Mouse (Mus musculus) lung, postnatal 10 days (tissue): ENCODE results near the gene Rbpms2.
"Not testable (repeated sequence)": the region's sequence is repeated elsewhere in the genome, so short reads cannot be mapped to it uniquely, and the experiment has no call there.

Source experiments
- DNase-seq: peaks from one replicate; pipeline ENCODE4 v3.0.0; 2021

Rbpms2 gene

DNA sequence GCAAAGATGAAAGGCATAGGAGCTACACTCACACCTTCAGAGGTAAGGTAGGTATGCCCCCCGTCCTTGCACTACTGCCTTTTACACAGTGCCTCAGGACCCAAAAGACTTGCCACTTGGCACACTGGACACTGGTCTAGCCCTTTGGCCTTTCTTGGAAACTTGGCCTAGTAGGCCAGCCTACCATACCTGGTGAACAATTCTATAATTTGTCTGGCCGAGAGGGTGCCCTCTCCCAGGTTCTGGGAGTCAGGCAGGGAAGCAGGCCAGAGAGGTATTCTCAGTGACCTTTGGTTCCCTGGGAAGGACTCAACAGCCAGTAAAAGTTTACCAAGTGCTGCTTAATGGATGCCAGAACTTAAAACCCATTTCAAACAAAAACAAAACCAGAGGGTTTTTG is 7.8 kb upstream of the Rbpms2 start:
- DNase-seq, result no peak

DNA sequence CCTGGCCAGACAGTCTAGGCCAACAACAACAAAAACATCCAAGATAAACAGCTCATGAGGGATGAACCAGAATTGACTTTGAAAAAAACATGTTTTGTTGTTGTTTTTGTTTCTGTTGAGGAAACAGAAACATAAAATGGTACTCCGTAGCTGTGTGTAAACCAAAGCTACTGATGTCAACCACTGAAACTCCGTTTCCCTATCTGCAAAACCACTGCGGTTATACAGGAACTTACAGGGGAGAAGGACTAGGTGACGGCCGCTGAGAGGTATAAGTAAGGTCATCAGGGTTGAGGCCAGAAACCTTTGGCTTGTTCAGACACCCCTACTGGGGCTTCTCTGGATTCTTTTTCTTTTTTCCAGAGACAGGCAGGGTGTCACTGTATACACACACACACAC is 6.6 kb upstream of the Rbpms2 start:
- DNase-seq, result no peak

DNA sequence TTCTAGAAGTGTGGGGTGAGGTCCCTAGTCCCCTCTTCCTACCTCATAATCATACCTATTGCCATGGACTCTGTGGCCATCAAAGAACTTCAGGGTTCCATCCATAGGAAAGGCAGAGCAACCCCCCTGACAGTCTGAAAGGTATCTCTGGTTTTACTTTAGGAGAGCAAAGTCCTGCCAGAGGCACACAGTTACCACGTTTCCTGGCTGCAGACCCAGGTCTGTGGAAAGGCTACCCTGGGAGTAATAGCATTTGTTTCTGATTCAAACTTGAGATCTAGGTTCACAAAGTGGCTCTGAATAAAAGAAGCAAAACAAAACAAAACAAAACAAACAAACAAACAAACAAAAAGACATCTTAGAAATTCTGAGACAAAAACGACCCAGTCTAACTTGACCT is 5.2 kb upstream of the Rbpms2 start:
- DNase-seq, result no peak

DNA sequence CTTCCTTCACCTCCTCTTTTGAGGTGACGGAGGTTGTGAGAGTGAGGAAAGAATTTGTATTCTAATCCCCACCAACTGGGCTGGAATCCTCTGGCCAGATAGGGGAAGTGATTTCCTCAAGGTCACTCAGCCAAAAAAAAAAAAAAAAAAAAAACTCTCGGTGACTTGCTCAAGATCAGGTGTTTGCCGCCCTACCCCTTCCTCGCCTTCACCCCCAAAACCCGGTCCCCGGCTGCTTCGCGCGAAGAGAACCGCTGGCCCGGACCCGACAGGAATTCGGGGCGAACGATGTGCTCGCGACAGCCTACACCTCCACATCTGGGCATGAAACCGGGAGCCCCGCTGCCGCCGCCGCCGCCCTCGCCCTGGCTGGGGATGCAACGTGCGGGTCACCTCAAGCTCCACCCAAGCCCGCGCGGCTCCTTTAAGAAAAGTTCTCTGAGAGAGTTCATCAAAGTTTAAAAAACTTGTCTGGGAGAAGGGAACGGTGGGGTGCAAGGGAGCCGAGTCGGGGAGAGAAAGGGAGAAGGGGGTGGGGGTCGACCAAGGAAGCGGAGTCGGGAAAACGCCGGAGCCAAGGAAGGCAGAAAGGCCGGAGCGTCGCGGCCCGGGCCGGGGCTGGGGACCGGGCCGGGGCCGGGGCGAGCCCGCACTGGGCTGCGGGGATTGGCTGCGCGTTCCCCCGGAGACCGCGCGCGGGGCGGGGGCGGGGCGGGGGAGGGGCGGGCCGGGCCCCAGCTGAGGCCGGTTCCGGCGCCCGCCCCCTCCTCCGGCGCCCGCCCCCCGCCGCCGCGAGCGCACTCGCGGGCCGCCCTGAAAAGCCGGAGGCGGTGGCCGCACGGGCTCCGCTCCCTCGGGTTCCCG is 551 bp downstream of the Rbpms2 start:
- DNase-seq, result peak; percentile 63

DNA sequence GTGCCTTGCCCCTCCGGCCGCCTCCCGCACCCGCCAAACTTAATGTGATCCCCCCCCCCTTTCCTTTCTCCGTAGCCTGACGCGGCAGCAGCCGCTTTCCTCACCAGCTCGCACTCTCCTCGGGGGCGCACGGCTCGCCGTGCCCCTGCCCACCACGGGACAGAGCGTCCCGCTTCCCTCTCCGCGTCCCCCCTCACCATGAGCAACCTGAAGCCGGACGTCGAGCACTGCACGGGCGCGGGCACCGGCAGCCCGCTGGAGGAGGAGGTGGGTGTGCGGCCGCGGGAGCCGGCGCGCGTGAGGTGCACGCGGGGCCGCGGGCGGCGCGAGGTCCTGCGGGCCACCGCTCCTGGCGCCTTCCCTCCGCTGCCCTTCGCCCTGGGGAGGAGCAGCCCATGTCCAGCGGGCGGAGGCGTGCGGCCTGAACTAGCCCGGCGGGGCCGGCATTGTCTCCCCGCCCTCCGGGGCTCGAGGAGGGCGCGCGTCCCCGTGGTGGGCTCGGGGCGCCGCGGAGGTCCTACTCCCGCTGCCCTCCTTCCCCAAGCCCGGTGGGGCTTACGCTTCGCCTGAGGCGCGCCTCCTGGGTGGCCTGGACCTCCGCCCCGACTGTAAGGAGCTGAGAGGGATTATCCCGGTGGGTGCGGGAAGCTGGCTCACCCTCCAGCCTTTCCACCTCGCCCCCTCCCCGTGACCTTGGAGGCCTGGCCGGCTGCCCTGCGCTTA is 1.3 kb downstream of the Rbpms2 start:
- peak; percentile 43 for DNase-seq

DNA sequence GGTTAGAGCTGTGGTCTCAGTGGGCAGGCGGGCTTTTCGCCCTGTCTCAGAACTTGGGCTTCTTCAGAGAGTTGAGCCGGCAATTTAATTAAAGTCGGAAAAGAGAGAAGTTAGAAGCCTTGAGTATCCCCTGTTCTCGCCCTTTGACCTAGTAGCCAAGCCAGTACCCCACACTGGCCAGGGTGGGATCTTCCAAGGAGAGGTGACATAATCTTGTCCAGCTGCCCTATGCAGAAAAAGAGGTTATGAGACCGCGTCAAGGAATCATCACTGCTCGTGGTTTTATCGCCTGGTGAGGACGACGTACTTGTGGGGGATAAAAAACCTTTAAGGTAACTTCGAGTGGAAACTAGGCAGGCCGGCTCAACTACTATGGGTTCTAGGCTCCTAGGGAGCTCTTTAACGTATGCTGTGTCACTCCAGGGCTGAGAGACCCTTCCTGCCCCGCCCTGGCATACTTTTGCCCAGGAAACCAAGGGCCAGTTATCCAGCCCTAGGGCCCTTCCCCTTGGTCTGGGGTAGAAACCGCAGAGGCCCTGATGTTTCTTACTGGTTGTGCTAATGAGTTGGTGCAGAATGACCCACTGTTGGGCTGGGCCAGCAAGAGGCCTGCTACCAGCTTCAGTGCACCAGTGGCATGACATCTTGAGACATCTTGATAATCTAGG is 2.0 kb downstream of the Rbpms2 start:
- DNase-seq, result peak; percentile 2

DNA sequence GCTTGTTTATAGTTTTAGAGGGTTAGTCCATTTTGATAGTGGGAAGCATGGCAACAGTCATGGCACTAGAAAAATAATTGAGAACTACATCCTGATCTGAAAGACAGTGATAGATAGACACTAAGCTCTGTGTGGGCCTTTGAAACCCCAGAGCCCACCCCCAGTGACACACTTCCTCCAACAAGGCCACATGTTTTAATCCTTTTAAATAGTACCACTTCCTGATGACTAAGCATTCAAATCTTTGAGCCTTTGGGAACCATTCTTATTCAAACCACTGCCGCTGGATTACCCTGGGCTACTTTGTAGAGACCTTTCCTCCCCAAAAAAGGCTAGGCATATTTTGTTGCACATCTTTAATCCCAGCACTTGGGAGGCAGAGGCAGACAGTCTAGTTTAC is 6.3 kb downstream of the Rbpms2 start:
- DNase-seq, result no peak

DNA sequence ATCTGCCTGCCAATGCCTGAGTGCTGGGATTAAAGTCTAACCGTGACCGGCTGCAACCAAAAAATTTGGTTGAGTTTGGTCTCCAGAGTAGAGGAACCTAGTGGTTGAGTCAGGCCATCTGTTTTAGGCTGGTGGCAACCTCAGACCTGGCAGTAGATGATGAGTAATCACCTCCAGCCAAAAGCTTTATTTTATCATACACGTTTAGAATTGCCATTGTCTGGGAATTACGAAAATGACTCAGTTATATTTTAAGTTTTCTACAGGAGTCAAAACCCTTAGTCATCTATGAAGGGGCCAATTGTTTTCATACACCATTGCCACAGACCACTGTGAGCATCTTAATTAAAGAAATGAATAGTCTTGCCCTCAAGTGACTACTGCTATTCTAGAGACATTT is 7.5 kb downstream of the Rbpms2 start:
- DNase-seq, result no peak

DNA sequence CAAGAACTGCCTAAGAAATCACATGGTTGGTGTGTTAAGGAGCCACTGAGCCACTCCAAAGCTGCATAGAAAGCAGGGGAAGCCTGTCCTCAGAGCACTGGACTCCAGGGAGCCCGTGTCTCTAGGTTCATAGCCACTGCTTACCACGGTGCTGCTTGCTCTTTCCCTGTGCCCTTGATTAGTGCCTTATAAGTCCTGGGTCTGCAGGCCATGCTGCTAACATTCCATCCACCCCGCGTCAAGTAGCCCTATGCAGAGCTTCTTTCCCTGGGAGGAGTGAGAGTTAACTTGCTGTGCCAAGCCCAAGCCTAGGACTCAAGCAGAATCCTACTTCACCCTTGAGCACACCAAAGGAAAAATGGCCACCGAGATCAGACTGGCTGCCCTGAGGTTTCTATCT is 9.6 kb downstream of the Rbpms2 start:
- no peak for DNase-seq

DNA sequence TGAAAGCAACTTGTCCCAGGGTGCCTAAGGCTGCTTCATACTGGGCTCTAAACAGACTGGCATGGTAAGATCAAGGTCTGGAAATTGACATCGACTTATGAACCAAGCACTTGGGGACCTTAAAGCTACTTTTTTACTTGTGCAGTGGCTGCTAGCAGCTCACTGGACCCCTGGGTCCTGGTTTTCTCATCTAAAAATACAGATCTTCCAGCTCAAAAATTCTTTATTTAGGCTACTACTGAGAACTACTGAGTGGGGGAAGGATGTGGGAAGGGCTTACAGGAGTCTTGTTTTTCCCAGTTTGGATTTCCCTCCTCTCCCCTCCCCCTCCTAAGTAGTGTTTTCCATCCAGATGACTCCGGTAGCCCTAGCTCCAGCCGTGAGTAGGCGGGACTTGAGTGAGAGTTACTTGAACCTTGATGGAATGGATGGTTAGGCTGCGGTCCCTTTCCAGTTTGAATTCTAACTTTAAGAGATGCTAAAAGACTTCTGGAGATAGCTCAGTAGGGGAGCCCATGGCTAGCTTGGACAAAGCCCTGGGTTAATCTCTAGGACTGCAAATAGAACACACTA is 11.5 kb downstream of the Rbpms2 start:
- peak; percentile 30 for DNase-seq

DNA sequence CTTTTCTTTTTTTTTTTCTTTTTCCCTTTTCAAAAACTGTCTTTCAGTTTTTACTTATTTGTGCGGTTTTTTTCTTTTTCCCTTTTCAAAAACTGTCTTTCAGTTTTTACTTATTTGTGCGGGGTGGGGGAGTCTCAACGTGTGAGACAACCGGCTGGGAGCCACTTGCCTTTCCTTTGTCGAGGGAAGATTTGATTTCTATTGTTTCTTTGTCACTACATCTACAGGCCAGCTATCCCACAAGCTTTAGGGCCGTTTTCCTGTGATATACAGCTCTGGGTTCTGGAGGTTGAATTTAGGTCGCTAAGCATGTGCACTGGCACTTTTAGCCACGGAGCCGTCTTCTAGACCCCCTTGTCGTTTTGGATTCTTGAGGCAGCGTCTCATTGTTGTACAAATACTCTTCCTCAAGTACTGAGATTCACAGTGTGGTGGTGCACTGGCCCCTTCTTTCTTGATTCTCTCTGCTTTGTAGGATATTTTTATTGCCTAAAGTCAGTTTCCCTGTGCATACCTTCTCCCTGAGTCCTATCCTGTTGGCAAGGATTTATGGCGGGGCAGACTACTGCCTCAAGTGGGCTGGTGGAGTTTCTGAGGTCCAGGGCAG is 12.1 kb downstream of the Rbpms2 start:
- DNase-seq, result no peak

DNA sequence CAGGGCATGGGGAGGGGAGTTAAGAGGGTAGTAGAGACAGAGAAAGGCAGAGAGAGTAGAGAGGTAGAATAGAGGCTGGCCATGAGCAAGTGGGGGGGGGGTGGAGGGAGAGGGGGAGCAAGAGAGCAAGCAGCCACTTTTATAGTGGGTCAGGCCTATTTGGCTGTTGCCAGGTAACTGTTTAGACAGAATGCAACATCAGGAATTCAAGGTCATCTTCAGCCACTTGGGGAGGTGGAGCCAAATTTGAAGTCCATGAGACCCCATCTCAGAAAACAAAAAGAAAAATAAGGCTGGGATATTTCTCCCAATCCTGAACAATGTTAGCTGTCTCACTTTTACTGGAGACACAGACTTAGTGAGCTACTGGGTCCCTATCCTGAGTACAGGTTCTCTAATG is 13.1 kb downstream of the Rbpms2 start:
- DNase-seq, result no peak

DNA sequence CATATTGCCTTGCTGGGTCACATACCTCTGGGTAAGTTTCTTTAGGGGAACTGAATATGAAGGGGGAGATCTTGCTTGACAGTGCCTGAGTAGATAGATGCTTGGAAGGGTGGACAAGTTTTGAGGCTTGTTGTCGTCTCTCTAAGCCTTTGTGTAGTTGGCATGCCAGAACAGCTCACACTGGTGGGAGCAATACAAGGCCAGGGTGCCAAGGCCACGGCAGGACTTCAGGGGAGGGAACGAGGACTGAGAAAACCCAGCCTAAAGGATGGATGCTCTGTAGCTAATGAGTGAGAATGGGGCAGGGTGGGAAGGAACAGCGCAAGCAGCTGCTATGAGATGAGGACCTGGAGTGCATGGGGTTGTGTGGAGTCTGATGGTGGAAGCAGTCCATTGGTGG is 15.5 kb downstream of the Rbpms2 start:
- no peak for DNase-seq

DNA sequence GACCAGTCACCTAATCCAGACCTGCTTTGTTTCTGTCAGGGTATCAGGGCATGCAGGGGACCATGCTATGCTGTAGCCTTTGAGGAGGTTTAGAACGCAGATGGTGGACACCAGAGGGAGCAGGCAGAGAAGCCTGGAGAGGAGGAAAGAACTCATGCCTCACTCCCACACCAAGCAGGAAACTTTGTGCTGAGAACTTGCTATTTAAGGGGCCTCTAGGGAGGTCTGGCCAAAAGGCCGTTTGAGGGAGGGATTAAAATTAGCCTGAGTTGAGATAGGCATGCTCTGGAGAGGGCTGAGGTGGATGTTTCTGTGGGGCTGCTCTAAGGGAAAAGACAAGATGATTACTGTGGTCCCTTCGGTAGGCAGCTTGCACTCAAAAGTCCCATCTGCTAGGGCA is 16.5 kb downstream of the Rbpms2 start:
- no peak for DNase-seq

DNA sequence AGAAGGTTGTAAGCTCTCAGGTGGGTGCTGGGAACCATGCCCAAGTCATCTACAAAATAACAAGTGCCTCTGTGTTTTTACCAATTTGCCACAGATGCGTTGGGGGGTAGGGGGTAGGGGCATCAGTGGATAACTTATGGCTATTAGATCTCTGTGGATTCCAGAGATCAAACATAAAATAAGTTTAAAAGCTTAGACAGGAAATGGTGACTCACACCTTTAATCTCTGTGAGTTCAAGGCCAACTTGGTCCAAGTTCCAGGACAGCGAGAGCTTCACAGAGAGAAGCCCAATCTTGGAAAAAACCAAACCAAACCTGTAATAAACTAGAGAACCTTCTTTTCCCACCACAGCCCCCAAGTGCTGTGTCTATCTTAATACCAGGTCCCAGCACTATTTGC is 17.3 kb downstream of the Rbpms2 start:
- no peak for DNase-seq

DNA sequence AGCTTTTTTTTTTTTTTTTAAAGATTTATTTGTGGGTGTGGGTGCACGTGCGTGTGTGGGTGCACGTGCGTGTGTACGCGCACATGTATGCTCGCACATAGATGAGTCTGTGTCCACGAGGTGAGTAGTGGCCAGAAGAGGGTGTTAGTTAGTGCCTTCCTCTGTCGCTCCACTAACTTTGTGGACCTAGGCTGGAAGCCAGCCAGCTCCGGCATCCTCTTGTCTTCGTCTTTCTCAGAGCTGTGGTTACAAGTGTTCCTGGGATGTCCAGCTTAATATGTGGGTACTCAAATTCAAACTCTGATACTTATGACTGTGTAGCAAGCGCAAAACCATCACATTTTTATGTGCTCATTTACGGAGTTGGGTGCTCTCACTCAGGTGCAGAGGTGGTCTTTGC is 19.3 kb downstream of the Rbpms2 start:
- no peak for DNase-seq

DNA sequence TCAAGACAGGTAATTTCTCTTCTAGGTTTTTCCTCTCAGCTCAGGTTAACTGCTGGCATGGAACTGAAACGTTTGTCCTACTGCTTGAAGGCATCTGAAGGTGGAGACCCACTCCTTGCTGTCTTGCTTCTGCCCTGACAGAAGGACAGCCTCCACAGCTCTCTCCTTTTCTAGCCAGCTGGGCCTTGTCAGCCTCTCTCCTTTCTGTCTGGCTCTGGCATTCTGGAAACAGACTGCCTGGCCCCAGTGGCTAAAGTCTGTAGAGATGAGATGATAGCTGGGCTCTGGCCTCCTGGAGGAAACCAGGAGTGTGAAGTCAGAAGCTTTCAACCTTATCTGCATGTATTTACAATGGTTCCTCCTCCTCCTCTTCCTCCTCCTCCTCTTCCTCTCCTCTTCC is 20.5 kb downstream of the Rbpms2 start:
- DNase-seq, result peak; percentile 66

DNA sequence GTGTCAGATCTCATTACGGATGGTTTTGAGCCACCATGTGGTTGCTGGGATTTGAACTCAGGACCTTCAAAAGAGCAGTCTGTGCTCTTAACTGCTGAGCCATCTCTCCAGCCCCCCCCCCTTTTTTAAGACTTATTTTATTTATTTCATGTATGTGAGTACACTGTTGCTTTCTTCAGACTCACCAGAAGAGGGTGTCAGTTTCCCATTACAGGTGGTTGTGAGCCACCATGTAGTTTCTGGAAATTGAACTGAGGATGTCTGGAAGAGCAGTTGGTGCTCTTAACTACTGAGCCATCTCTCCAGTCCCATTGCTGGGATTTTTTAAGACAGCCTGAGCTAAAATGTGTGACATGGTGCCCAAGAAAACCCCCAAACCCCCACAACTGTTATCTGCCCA is 22.5 kb downstream of the Rbpms2 start:
- DNase-seq, result not testable (repeated sequence)

DNA sequence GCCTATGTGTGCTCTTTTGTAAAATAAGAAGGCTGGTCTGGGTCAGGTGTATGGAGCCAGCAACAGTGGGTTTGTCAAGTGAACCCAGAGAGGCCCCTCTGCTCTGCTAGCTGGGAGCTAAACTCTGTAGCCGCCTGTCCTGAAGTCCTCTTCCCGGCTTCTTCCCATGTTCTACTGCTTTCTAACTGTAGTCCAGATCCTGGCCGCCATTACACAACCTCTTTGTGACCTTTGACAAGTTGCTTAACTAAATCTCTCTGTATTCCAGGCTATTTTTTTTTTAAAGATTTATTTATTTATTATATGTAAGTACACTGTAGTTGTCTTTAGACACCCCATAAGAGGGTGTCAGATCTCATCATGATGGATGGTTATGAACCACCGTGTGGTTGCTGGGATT is 24.3 kb downstream of the Rbpms2 start:
- DNase-seq, result no peak

DNA sequence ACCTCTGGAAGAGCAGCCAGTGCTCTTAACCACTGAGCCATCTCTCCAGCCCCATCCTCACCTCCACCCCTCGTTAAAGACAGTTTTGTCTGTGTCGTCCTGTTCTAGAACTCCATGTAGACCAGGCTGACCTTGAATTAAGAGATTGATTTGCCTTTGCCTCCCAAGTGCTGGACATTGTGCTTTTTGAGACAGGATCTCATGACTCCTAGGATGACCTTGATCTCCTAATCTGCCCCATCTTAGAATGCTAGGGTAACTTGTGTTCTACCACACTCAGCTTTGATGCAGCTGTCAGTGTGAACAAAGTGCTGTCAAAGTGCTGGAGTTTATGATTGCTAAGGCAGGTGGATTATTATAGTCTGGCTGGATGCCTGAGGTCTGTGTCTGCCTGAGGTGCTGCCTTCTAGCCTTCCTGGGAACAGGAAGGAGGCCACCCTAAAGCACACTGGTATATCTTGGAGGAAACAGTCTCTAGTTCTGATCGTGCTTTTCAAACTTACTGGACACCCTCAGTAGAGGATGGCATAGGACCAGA is 25.3 kb downstream of the Rbpms2 start:
- DNase-seq, result no peak

DNA sequence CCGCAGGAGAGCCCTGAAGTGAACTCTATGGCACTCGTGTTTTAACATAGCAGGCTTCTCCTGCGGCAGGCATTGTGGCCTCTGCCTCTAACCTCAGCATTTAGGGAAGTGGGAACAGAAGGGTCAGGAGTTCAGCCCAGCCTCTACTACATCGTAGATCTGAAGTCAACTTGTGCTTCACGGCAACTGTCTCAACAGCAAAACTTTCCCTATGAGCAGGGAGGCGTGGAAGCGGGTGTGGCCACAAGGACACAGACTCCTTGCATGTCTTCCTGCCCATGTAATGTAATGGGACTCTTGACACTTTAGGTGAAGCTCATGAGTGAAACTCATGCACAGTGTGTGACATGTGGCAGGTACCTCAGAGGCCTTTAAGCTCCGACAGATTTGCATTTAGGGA is 26.1 kb downstream of the Rbpms2 start:
- DNase-seq, result no peak

DNA sequence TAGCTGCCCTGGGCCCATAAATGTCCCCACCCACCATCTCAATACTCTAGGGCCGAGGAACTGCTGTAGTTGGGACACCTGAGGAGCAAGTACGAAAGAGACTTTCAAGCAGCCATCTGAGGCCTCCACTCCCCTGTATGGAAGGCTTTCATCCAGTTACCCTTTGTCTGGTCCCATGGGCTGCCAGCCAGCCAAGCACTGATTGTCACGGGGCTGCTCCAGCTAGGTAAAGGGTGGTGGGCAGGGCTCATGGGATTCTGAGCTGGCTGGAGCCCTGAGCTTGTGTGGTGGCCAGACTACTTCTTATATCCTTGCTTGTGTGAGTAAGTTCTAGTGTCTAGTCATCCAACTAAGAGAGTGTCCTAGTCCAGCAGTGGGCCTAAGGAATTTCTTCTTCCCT is 27.8 kb downstream of the Rbpms2 start:
- no peak for DNase-seq

DNA sequence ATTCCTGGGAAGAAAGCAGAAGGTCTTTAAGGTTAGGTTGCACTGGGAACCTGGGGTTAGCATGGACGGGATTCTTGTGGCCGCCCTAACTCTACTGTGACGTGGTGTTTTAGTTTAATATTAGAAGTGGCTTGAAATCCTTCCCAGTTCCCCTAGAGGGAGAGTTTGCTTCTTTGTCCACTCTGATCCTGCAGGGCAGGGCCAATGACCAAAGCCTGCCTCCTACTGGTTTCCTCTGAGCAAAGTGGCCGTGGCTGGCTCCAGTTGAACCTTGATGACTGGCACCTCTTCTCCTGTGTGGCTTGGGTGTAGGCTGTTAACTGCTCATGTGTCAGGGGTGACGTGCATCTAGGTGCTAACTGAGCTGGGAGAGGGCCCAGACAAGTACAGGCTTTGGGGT is 31.6 kb downstream of the Rbpms2 start:
- peak; percentile 62 for DNase-seq
